Mouse (Mus musculus) T-helper 2 cell (primary cell): ENCODE measurements around the gene Lman1l.

Source experiments
- in situ Hi-C: fragments of 300-600 bp; cut with MboI, MseI; formaldehyde crosslinking; loops from one replicate; pipeline ENCODE4 v1.15.1; 2025; ENCODE audit warnings: high pct_unique_total_duplicates

Gene Lman1l

GRCm38 (mm10) chr9:57590726-57591125, 29.8 kb downstream of the Lman1l start:
- in situ Hi-C loops = no loop called here

DNA sequence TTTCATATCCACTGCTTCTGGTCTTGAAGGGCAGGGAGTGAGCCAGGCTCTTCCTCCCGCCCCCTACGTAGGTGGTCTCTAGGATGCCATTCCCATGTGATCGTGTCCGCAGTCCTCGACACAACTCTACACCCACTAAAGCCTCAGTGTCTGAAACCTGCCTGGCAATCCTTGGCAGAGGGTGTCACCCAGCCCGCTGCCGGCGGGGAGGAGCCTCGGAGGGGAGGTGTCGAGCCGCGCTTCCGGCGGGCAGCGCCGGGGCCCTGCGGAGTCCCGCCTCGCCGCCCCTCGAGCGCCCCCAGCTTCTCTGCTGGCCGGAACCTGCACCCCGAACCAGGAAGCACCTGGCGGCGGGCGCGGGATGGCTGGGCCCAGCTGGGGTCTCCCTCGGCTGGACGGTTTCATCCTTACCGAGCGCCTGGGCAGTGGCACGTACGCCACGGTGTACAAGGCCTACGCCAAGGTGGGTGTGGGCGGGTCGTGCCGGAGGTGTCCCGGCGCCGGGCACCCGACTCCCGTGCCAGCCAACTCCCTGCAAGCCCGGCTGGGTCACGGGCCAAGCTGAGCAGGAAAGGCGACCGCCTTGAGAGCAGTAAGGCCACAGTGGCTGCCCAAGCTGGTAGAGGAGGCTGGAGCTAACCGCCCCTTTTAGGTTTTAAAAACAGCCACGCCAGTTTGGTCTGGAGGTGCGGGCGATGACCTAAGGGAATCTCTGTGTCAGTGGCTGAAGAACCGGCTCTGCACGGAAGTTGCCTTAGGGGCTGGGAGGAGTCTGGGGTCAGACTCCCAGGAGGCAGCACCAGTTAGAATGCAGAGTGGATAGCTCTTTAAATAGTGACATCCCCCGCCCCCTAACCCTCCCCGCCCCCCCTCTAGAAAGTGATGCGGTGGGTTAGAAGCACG, 31.1 kb downstream of the Lman1l start, which contains the start of gene Ulk3:
Gene Ulk3, plus strand, starts transcription at position 229 of the 903 bp plus-strand sequence.
- in situ Hi-C loops = no loop called here

DNA sequence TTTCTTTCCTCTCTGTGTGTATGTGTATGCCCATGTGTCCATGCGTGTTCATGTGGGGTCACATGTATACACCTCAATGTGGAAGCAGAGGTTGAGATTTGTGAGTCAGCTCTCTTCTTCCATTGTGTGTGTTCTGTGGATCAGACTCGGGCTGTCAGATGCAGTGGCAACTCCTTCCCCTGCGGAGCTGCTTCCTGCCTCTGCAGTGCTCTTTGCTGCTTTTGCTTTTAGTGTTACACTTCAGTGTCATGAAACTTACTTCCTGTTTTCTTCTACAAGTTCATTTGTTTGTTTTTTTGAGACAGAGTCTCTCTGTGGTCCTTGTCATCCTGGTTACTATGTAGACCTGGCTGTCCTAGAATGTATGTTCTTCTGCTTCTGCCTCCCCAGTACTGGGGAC, 35.6 kb downstream of the Lman1l start:
- in situ Hi-C loops = no loop called here

- in situ Hi-C loops = loop anchor here (5.0 kb wide), 1 partner anchor 40 kb away; no protein-coding TSS in a partner anchor
These were observed 43.3 kb downstream of the Lman1l start for GRCm38 (mm10) chr9:57577144-57577849.

- in situ Hi-C loops = loop anchor here (5.0 kb wide), 1 partner anchor 42 kb away; no protein-coding TSS in a partner anchor
These were observed 45.0 kb downstream of the Lman1l start for GRCm38 (mm10) chr9:57575577-57575976.

- in situ Hi-C loops = no loop called here
These were observed 46.2 kb downstream of the Lman1l start for GRCm38 (mm10) chr9:57574397-57574796.

GRCm38 (mm10) chr9:57568500-57568899, 52.1 kb downstream of the Lman1l start:
- in situ Hi-C loops = no loop called here

GRCm38 (mm10) chr9:57566846-57567245, 53.7 kb downstream of the Lman1l start:
- in situ Hi-C loops = no loop called here

- in situ Hi-C loops = no loop called here
These were observed 54.8 kb downstream of the Lman1l start for GRCm38 (mm10) chr9:57565741-57566221.

DNA sequence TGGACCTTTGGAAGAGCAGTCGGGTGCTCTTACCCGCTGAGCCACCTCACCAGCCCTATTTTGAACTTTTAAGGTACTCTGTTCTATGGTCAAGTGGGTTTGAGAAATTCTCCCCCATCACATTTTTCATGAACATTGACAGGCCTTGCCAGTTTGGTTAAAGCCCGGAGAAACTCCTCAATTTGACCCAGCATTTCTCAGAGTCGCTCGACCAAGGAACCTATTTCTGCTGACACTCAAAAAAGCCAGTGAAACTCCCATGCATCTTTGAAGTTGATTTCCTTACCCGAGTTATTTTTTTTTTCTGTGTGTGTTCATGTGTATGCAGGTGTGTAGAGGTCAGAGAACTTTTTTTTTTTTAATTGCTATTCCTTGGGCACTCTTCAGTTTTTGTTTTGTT, 56.0 kb downstream of the Lman1l start:
- in situ Hi-C loops = no loop called here

DNA sequence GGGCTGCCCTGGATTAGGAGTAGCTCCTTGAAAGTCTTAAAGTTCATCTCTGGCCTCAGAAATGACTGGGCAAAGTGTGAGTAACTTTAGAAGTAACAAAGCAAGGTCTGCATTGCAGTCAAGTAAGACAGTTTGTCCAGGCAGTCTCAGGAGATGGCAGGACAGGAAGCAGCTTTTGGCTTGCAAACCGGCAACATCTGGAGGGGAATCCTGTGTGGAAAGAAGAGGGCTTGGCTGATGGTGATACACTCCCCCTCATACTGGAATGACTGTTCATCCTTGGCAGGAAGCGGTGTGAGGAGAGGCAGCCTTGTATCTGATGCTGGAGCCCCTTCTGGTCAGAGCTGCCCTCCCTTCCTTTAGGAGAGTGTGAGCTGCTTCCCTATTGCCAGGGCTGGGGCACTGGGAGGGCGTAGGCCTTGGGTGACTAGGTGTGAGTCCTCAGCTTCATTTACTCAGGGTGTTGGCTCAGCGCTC, 57.6 kb downstream of the Lman1l start:
- in situ Hi-C loops = no loop called here

- in situ Hi-C loops = no loop called here
These were observed 58.9 kb downstream of the Lman1l start for GRCm38 (mm10) chr9:57561711-57562099.

DNA sequence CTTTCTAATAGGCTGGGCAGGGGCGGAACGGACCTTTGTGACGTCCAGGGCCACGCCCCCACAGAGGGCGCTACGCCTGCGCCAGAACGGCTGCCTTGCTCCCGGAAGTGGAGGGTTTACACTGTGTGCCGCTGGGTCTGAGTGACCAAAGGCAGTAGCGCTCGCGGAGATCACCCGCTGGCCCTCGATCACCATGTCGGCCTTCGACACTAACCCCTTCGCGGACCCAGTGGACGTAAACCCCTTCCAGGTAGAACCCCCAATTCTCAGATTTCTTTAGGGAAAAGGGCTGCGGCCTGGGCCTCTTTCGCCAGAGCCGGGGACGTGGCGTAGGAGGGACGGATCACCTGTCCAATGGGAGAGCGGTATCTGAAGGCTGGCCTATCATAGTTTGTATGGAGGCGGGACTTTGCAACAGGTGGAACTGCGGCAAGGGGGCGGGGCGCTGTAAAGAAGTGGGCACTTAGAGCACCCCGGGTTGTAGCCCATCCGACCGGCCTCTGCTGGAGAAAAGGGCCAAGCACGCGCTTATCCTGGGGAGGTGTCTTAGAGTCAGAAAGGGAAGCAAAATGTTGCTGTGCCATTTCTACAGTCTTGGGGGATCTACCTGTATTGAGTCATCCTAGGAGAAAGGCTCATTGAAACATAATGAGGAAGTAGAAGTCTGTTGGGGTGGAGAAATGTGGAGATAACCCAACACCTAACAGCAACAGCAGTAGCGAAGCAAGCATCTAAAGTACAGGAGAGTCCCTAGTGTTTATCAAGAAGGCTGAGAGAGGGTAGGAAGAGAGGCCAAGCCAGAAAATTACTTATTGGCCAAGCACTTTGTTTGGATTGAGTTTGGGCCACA, 59.5 kb downstream of the Lman1l start, which contains the start of gene Scamp2:
Gene Scamp2, plus strand, starts transcription at position 83 of the 850 bp plus-strand sequence.
- in situ Hi-C loops = no loop called here

DNA sequence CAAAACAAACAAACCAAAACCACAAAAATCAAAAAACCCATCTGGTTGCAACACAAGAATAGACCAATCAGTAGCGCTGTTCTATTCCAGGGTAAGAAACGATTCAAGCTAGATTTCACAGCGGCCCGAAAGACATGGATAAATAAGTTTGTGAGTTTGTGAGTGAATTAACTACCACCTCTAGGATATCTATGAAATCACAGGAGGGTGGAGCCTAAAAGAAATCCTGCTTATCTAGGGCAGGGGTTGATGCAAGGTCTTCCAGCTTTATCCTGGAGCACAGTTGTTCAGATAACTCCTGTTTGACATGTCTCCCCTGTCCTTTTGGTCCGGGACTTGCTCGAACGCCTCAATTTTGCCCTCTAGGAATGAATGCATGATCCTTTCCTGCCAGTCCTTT, 60.3 kb downstream of the Lman1l start:
- in situ Hi-C loops = no loop called here

GRCm38 (mm10) chr9:57559568-57559967, 61.0 kb downstream of the Lman1l start:
- in situ Hi-C loops = no loop called here

DNA sequence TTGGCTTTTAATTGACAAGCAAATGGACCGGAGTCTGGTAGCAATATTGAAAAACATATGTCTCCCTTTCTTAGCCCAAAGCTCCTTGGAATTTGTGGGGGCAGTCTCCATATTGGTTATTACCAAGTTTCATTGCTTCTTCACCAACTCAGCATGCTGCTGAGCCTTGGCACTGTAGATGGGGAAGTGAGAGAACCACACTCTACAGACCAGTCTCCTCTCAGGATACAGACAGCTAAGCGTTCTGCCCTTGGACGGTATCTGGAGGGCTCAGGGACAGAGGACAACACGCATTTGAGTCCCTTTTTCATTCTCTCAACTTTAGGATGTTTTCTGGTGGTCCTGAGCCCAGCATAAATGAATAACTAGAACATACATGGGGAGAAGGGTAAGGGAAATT, 61.9 kb downstream of the Lman1l start:
- in situ Hi-C loops = no loop called here

GRCm38 (mm10) chr9:57557215-57557614, 63.4 kb downstream of the Lman1l start:
- in situ Hi-C loops = no loop called here
